ENCODE assay signal across 8 mouse cellular contexts in genomic region chr5:64807159-64807558, GRCm38 (mm10). TPM values are rescaled to one million over a fixed set of nuclear protein-coding genes. Genes with fewer than 3 reads are reported as not detected.
DNase-seq lines count a peak whose midpoint lies in the region; ATAC-seq and TF ChIP-seq lines count a peak whose summit lies in the region.

No protein-coding gene starts in this region.

- TF ChIP-seq CTCF in embryonic fibroblast, embryonic 13.5 days (IDR thresholded peaks at IDR 0.05; ENCODE audit: borderline replicate concordance, insufficient read depth, low read length): no peak

- DNase-seq in embryo, embryonic 10.5 days (ENCODE audit: low spot score): peak; percentile 18
- DNase-seq in embryo, embryonic 9.5 days (ENCODE audit: extremely low spot score): no peak
- no peak for DNase-seq in kidney, adult 11 months
- DNase-seq in thymus, postnatal 10 days (ENCODE audit: low spot score in 2 of 2): no peak

- peak overlapping the region; percentile 54; the same call in 1 of the 2 replicates for H3K27ac ChIP-seq in kidney, embryonic 15.5 days
- H3K27ac ChIP-seq in embryonic fibroblast, embryonic 13.5 days (ENCODE audit: insufficient read depth, low read length): 0 out of 2 replicates have a peak overlapping the region, but pooled peaks have one; percentile 35
- peak overlapping the region; percentile 97 for H3K27ac ChIP-seq in liver, embryonic 15.5 days (replicated peaks)

- H3K27me3 ChIP-seq in kidney, embryonic 15.5 days: no peaks in the 10 kb centered on the region
- 0 out of 2 replicates have a peak, but pooled peaks cover 4% of the 10 kb centered on the region for H3K27me3 ChIP-seq in liver, embryonic 15.5 days

- peaks cover 74% of the 10 kb centered on the region for H3K4me1 ChIP-seq in kidney, embryonic 15.5 days
- peaks cover 16% of the 10 kb centered on the region for H3K4me1 ChIP-seq in embryonic fibroblast, embryonic 13.5 days (ENCODE audit: control insufficient read depth, insufficient read depth, low read length)
- peaks cover 80% of the 10 kb centered on the region for H3K4me1 ChIP-seq in liver, embryonic 15.5 days (replicated peaks)

- WGBS in kidney, embryonic 15.5 days: 55% methylated on average over 3 of the region's 3 CpGs
- WGBS in liver, embryonic 15.5 days (ENCODE audit: insufficient replicate concordance): 48% methylated on average over 3 of the region's 3 CpGs

- no peak overlapping the region for H3K4me3 ChIP-seq in kidney, embryonic 15.5 days (replicated peaks)
- H3K4me3 ChIP-seq in embryonic fibroblast, embryonic 13.5 days (ENCODE audit: insufficient read depth, low read length): no peak overlapping the region
- H3K4me3 ChIP-seq in liver, embryonic 15.5 days (replicated peaks): peak overlapping the region; percentile 95

- no peaks in the 10 kb centered on the region for H3K9me3 ChIP-seq in kidney, embryonic 15.5 days (replicated peaks)
- no peaks in the 10 kb centered on the region for H3K9me3 ChIP-seq in liver, embryonic 15.5 days (replicated peaks)

- no peak for ATAC-seq in kidney, embryonic 15.5 days (replicated peaks; ENCODE audit: low FRiP score)
- no peak for ATAC-seq in liver, embryonic 15.5 days (ENCODE audit: insufficient read depth)
- no peak for ATAC-seq in frontal cortex, adult (ENCODE audit: low TSS enrichment)

- H3K4me2 ChIP-seq in kidney, embryonic 15.5 days: peak overlapping the region; percentile 82
- peak overlapping the region; percentile 84 for H3K4me2 ChIP-seq in liver, embryonic 15.5 days

- H3K9ac ChIP-seq in kidney, embryonic 15.5 days: no peak overlapping the region
- 0 out of 2 replicates have a peak overlapping the region, but pooled peaks have one; percentile 31 for H3K9ac ChIP-seq in liver, embryonic 15.5 days

- no peak for TF ChIP-seq POLR2A in embryonic fibroblast, embryonic 13.5 days (IDR thresholded peaks at IDR 0.05; ENCODE audit: low read depth, low read length)

- H3K36me3 ChIP-seq in kidney, embryonic 15.5 days: peaks cover 10% of the 10 kb centered on the region
- H3K36me3 ChIP-seq in liver, embryonic 15.5 days (replicated peaks): peaks cover 46% of the 10 kb centered on the region

RNA-seq across cellular contexts. Expression of gene Klf3, which starts 4.0 kb away (rescaled TPM):
- polyA plus RNA-seq in kidney, embryonic 15.5 days (2015; fragmentation: Nextera tagmentation; extraction: Ambion mirVana): 62.2 and 63.6 TPM in 2 replicates
- 105 and 107 TPM in 2 replicates for polyA plus RNA-seq in embryonic fibroblast, embryonic 13.5 days (2011; ENCODE audit: insufficient read length, low read depth, missing spikeins)
- polyA plus RNA-seq in liver, embryonic 15.5 days (2015; fragmentation: Nextera tagmentation; extraction: Ambion mirVana): 104 and 107 TPM in 2 replicates

Comparison
In these comparisons a context has a peak if more than half of its experiments do, and no peak if none do; other contexts are left out.
1. H3K27ac ChIP-seq: peak in every context shown above with its lines; median percentile 97 in liver, embryonic 15.5 days; 54 in kidney, embryonic 15.5 days; 35 in embryonic fibroblast, embryonic 13.5 days.